Mouse (Mus musculus): ENCODE results near the gene Gm12355.

DNA sequence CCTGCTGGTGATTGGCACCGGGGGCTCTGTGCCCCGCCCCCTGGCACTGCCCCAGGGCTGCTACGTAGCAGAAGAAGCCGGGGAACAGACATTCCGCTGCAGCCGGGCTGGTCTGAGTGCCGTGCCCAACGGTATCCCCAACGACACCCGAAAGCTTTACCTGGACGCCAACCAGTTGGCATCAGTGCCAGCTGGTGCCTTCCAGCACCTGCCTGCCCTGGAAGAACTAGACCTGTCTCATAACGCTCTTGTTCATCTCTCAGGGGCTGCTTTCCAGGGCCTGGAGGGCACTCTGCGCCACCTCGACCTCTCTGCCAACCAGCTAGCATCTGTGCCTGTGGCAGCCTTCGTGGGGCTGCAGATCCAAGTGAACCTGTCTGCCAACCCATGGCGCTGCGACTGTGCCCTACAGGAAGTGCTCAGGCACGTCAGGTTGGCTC is 26.6 kb downstream of the Gm12355 start:
- TF ChIP-seq CTCF (IDR thresholded peaks at IDR 0.05; ENCODE audit: low read depth), result no peak
- TF ChIP-seq EP300 (IDR thresholded peaks at IDR 0.05; ENCODE audit: low read depth), result no peak
